Mouse (Mus musculus) B cell, adult (primary cell): ENCODE data around the gene Anks1. TPM values are rescaled to one million over a fixed set of nuclear protein-coding genes. Genes with fewer than 3 reads are reported as not detected.

ENCODE experiments used
- total RNA-seq: library from RNA; stranded (reverse); gene quantifications from 4 replicates; pipeline ENCODE4 v1.2.4, GENCODE M21; 2023; ENCODE audit not compliant: inconsistent age

Gene Anks1
- 35.6 to 45.3 TPM (median 41.6 TPM) in 4 replicates for total RNA-seq

GRCm38 (mm10) chr17:27908888-27909621, at the start of gene Anks1:
TSS of gene Anks1 (plus strand) at chr17:27909306.

GRCm38 (mm10) chr17:27909622-27910500, 755 bp downstream of the Anks1 start, which contains the start of gene Taf11:
TSS of gene Taf11 (minus strand) at chr17:27909844.

GRCm38 (mm10) chr17:28080045-28080816, 171.1 kb downstream of the Anks1 start, which contains the start of gene Tcp11:
TSS of gene Tcp11 (minus strand) at chr17:28080639.

Other genes with a start within 250 kb of the Anks1 start
- 0.48 to 0.87 TPM (median 0.61 TPM) in 4 replicates for gene Spdef, start 180.4 kb upstream of the Anks1 start, total RNA-seq
- gene D17Wsu92e, start 88.7 kb upstream of the Anks1 start, total RNA-seq = 69.5 to 77.5 TPM (median 73.2 TPM) in 4 replicates
- gene Snrpc, start 71.2 kb upstream of the Anks1 start, total RNA-seq = 71.4 to 77.3 TPM (median 75.4 TPM) in 4 replicates
- 4.0 to 7.3 TPM (median 7.0 TPM) in 4 replicates for gene Uhrf1bp1, start 52.9 kb upstream of the Anks1 start, total RNA-seq
- gene Taf11, start 538 bp downstream of the Anks1 start, total RNA-seq = 36.3 to 40.0 TPM (median 37.0 TPM) in 4 replicates
- gene Tcp11, start 171.3 kb downstream of the Anks1 start, total RNA-seq = 5.1 to 7.3 TPM (median 6.1 TPM) in 4 replicates
- not detected in 4 replicates for gene Scube3, start 232.8 kb downstream of the Anks1 start, total RNA-seq